Mouse (Mus musculus): Measurements from ENCODE around the gene Gm45711. TPM values are rescaled to one million over a fixed set of nuclear protein-coding genes. Genes with fewer than 3 reads are reported as not detected.

Gene Gm45711
- total RNA-seq, 2 experiments from 2014 or later: not detected

GRCm38 (mm10) chr8:104247054-104247907, 62.6 kb downstream of the Gm45711 start:
- peak; percentile 64 for ATAC-seq (replicated peaks; ENCODE audit: poor library complexity, severe bottlenecking)

- ATAC-seq (replicated peaks; ENCODE audit: poor library complexity, severe bottlenecking): no peak
Measured at GRCm38 (mm10) chr8:104246621-104247020, 63.3 kb downstream of the Gm45711 start.

GRCm38 (mm10) chr8:104242038-104242644, 67.7 kb downstream of the Gm45711 start:
- no peak for ATAC-seq (replicated peaks; ENCODE audit: poor library complexity, severe bottlenecking)

- ATAC-seq (replicated peaks; ENCODE audit: poor library complexity, severe bottlenecking): peak; percentile 74
Measured at GRCm38 (mm10) chr8:104239418-104239861, 70.4 kb downstream of the Gm45711 start.

GRCm38 (mm10) chr8:104234573-104234972, 75.3 kb downstream of the Gm45711 start:
- ATAC-seq (replicated peaks; ENCODE audit: poor library complexity, severe bottlenecking): no peak

GRCm38 (mm10) chr8:104232919-104233318, 77.0 kb downstream of the Gm45711 start:
- peak; percentile 95 for ATAC-seq (replicated peaks; ENCODE audit: poor library complexity, severe bottlenecking)

- ATAC-seq (replicated peaks; ENCODE audit: poor library complexity, severe bottlenecking): no peak
Measured at GRCm38 (mm10) chr8:104232039-104232438, 77.8 kb downstream of the Gm45711 start.

Other genes starting within 250 kb of the Gm45711 start
- 0.41 TPM in 1 of 2 replicates, not detected in the other for gene Cdh5, start 208.5 kb downstream of the Gm45711 start, total RNA-seq (2014; fragmentation: Nextera tagmentation)
- gene Cdh5, start 208.5 kb downstream of the Gm45711 start, total RNA-seq (2017): not detected in 2 replicates
- not detected in 2 replicates for gene Bean1, start 139.6 kb downstream of the Gm45711 start, total RNA-seq (2014; fragmentation: Nextera tagmentation)
- not detected in 2 replicates for gene Bean1, start 139.6 kb downstream of the Gm45711 start, total RNA-seq (2017)
- 11.2 and 15.4 TPM in 2 replicates for gene Tk2, start 61.5 kb downstream of the Gm45711 start, total RNA-seq (2014; fragmentation: Nextera tagmentation)
- gene Tk2, start 61.5 kb downstream of the Gm45711 start, total RNA-seq (2017): 11.7 and 12.6 TPM in 2 replicates
- 45.2 and 50.6 TPM in 2 replicates for gene Cklf, start 59.2 kb downstream of the Gm45711 start, total RNA-seq (2014; fragmentation: Nextera tagmentation)
- 13.5 and 17.9 TPM in 2 replicates for gene Cklf, start 59.2 kb downstream of the Gm45711 start, total RNA-seq (2017)
- gene Cmtm2a, start 16.9 kb downstream of the Gm45711 start, total RNA-seq (2014; fragmentation: Nextera tagmentation): not detected in 2 replicates
- not detected in 2 replicates for gene Cmtm2a, start 16.9 kb downstream of the Gm45711 start, total RNA-seq (2017)
- gene Cmtm1, start 64 bp upstream of the Gm45711 start, total RNA-seq (2014; fragmentation: Nextera tagmentation): not detected in 2 replicates
- not detected in 2 replicates for gene Cmtm1, start 64 bp upstream of the Gm45711 start, total RNA-seq (2017)
- gene Gm11020, start 11.5 kb upstream of the Gm45711 start, total RNA-seq (2014; fragmentation: Nextera tagmentation): not detected in 2 replicates
- gene Gm11020, start 11.5 kb upstream of the Gm45711 start, total RNA-seq (2017): not detected in 2 replicates
- not detected in 2 replicates for gene Cmtm2b, start 12.1 kb upstream of the Gm45711 start, total RNA-seq (2014; fragmentation: Nextera tagmentation)
- gene Cmtm2b, start 12.1 kb upstream of the Gm45711 start, total RNA-seq (2017): not detected in 2 replicates
- gene Cmtm3, start 29.3 kb upstream of the Gm45711 start, total RNA-seq (2014; fragmentation: Nextera tagmentation): 37.4 and 54.3 TPM in 2 replicates
- gene Cmtm3, start 29.3 kb upstream of the Gm45711 start, total RNA-seq (2017): 16.2 and 18.6 TPM in 2 replicates
- 0.58 and 1.4 TPM in 2 replicates for gene Cmtm4, start 85.7 kb upstream of the Gm45711 start, total RNA-seq (2014; fragmentation: Nextera tagmentation)
- 0.31 and 0.90 TPM in 2 replicates for gene Cmtm4, start 85.7 kb upstream of the Gm45711 start, total RNA-seq (2017)
- gene Dync1li2, start 133.0 kb upstream of the Gm45711 start, total RNA-seq (2014; fragmentation: Nextera tagmentation): 13.9 and 21.2 TPM in 2 replicates
- gene Dync1li2, start 133.0 kb upstream of the Gm45711 start, total RNA-seq (2017): 43.4 and 44.1 TPM in 2 replicates
- not detected in 2 replicates for gene Terb1, start 199.8 kb upstream of the Gm45711 start, total RNA-seq (2014; fragmentation: Nextera tagmentation)
- gene Terb1, start 199.8 kb upstream of the Gm45711 start, total RNA-seq (2017): not detected in 2 replicates
- gene Nae1, start 224.6 kb upstream of the Gm45711 start, total RNA-seq (2014; fragmentation: Nextera tagmentation): 38.8 and 62.4 TPM in 2 replicates
- 64.6 and 109 TPM in 2 replicates for gene Nae1, start 224.6 kb upstream of the Gm45711 start, total RNA-seq (2017)
- gene Car7, start 224.6 kb upstream of the Gm45711 start, total RNA-seq (2014; fragmentation: Nextera tagmentation): not detected in 2 replicates
- gene Car7, start 224.6 kb upstream of the Gm45711 start, total RNA-seq (2017): 0.52 TPM in 1 of 2 replicates, not detected in the other

All from granulocyte monocyte progenitor cell, adult 5-6 weeks (primary cell).